Mouse (Mus musculus) brain, adult 2 months (tissue): ENCODE measurements at regions not wholly inside any gene's neighbourhood (a gene's known extent, or its start where the extent isn't known, plus 50 kb on each side); places are given as distances from the start of the nearest gene placed in this dataset.
"Not testable (repeated sequence)": the region's sequence is repeated elsewhere in the genome, so short reads cannot be mapped to it uniquely, and the experiment has no call there.

Experiments
- DNase-seq: peaks from one replicate; pipeline ENCODE4 v3.0.0; 2011; ENCODE audit warnings: low read depth, low spot score

DNA sequence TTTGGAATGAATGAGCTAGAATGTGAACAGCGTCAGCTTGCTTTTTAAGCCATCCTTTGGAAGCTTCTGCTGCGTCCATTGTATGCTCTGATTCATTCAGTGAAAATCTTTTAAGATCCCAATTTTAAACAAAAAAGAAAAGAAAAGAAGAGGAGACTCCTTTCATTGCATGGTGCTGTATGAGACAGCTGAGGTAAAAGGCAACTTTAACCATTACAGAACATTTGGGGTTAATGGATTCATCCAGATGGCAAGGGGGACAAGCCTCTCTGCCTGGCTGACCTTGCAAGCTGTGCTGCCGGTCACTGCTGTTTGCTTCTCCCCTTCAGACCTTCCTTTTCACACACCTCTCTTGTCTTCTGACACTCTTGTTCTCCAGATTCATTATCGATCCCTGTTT is 176.0 kb upstream of the Intu start:
- no peak for DNase-seq

DNA sequence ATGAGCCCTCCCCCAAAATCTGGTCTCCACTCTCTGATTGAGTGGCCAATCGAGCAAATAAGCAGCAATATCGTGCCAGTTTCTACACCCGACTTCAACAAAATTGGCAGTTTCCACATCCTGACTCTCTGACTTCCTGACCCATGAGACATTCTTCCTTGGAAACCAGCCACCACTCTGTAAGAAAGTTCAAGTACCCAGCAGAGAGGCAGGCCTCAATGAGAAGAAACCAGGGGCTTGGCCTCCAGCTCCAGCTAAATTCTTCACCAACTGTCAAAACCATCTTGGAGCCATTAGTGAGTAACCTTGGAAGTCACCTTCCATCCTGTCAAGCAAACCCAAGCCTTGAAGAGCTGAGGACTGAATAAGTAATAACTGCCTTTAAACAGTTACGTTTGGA is 162.7 kb upstream of the Intu start:
- no peak for DNase-seq

- peak; percentile 43 for DNase-seq
Observed at GRCm38 (mm10) chr3:40371411-40371810, 159.7 kb upstream of the Intu start.

- DNase-seq, result not testable (repeated sequence)
Observed at GRCm38 (mm10) chr3:40376220-40376619, 154.9 kb upstream of the Intu start.

- DNase-seq, result no peak
Observed at GRCm38 (mm10) chr3:40377416-40377815, 153.7 kb upstream of the Intu start.

- DNase-seq, result no peak
Observed at GRCm38 (mm10) chr3:40379063-40379462, 152.0 kb upstream of the Intu start.

DNA sequence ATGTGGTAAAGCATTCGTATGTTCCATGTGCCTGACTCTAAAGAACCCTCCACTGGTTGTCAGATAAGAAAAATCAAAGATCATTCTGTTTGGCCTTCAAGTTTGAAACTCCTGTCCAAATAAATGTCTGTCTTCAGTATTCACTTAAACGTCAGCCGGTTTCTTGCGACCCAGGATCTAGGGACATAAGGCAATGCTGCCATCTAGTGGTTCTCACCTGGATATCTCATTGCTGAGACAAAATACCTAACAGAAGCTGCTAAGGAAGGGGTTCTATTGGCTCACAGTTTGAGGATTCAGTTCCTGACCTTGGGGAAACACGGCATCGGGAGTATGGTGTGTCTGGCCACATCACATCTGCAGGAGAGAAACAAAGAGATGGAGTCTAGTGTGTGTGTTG is 139.5 kb upstream of the Intu start:
- peak; percentile 80 for DNase-seq

DNA sequence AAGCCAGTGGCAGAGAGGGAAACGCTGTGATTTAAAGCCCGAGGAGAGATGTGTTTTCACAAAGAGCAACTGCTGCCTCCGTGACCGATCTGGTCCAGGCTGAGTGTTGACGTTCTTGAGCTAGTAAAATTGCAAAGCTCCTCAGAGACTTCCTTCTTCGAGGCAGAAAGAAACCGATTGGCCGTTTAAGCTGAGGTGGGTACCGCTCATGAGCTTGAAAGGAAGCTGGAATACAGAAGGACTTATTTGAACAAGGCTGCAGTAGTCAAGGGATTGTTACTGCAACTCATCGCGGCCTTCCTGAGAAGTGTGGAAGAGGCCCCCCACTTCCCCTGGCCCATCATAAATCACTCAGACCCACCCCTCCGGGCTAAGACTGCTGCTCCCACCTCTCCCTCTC is 132.9 kb upstream of the Intu start:
- DNase-seq, result no peak

DNA sequence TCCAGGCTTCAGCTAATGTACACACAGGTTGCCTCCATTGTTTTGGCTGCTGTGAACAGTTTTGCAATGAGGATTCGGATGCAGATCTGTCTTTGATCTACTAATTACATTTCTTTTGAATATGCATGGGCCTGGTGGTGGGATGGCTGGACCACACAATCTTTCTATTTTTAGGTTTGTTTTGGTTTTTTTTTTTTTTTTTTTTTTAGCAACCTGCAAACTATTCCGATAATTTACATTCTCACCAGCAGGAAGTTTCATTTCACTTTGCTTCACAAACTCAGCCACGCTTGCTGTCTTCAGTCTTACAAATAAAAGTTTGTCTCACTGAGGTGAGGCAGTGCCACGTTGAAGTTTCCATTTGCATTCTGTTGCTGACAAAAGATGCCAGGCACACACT is 127.7 kb upstream of the Intu start:
- DNase-seq, result no peak

- DNase-seq, result no peak
Observed at GRCm38 (mm10) chr3:40405095-40405948, 125.8 kb upstream of the Intu start.

DNA sequence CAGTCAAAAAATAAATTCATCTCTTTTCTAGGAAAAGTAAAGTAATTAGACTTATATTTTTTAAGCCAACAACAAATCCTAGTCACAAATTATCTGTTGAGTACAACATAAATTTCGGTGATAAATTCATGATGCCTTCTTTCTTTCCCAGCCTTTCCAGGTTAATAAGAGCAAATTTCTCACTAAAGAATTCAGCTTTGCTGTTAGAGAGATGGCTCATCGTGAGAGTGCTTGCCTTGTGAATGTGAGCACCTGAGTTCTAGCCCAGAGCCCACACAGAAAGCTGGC is 125.2 kb upstream of the Intu start:
- no peak for DNase-seq

GRCm38 (mm10) chr3:40408921-40409488 is 122.1 kb upstream of the Intu start:
- peak; percentile 5 for DNase-seq

GRCm38 (mm10) chr3:40410749-40411310 is 120.3 kb upstream of the Intu start:
- no peak for DNase-seq

GRCm38 (mm10) chr3:40425183-40425844 is 105.8 kb upstream of the Intu start:
- DNase-seq, result not testable (repeated sequence)

- DNase-seq, result no peak
Observed at GRCm38 (mm10) chr3:40426070-40426469, 105.0 kb upstream of the Intu start.

DNA sequence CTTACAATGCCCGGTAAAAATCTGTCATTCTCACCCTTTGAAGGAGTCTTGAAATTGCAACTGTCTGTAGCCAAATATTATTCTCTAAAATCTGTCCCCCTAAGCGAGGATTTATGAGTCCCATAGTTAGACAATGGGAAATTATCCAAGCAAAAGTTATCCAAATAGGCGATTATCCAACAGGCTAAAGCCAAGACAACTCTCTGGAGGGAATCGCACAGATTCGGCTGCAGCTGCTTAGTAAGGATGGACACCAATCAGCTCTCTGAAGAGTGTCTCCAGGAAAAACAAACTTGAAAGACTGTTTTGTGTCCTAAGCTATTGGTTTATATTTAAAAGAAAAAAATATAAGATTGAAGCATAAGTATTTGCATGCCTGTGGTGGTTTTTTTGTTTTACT is 103.1 kb upstream of the Intu start:
- no peak for DNase-seq

DNA sequence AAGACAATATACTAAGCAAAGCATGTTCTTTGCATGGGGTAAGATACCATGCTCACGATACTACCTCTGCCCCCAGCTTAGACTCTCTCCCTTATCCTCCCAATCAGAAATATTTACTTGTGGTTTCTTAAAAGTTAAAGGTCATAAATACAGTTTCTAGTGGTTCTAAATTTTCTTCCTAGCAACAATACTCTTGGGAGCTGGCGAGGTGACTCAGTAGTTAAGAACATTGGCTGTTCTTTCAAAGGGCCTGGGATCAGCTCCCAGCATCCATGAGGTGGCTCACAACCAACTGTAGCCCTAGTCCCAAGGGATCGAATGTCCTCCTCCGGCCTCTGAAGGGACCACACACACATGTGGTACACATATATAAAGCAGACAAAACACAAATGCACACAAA is 92.8 kb upstream of the Intu start:
- no peak for DNase-seq

- peak; percentile 16 for DNase-seq
Observed at GRCm38 (mm10) chr3:40441092-40442036, 89.7 kb upstream of the Intu start.

DNA sequence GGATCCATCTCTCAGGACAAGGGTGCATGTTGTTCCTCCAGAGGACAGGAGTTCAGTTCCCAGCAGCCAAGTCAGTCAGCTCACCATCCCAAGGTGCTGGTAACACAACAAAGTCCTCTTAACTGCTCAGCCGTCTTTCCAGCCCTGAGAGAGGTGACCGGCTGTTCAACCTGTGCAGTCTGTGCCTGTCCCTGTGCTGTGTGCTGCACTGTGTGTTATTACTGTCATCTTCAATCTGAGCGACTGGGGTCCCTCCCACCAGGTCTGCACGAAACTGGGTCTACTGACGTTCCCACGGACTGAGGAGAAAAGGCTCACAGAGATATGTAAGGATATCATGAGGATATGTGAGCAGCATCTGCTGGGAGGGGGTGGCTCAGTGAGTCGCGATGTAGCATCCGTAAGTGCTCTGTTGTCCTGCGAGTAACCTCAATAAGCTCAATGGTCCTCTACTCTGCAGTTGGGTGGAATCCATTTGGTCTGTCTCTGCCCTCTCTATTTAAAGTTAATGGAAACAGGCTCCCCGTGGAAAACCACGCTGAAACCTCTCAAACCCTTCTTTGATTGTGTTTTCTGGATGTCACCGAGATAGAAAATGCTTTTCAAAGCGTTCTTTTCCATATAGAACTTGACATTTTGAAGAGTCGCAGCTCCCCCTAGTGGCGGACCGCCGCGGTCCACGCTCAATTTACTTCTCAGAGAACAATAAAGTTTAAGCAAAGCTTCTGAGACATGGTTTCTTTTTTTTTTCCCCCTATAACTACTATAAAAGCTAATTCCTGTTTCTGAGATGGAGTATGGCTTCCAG is 87.1 kb upstream of the Intu start:
- DNase-seq, result peak; percentile 77

DNA sequence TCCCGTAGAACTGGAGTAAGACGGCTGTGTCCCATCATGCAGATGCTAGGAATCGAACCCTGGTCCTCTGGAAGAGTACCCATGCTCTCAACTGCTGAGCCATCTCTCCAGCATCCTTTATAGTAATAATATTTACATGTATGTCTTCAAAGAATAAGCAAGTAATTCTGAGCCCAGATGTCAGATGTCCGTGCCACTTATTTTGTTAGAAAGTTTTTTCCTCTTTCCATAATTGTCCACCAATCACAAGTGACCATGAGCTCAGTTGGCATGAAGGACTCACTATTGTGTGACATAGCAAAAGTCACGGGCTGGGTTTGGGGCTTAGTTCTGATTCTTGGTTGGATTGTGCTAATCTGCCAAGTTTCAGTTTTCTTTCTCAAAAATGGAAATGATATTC is 78.1 kb upstream of the Intu start:
- DNase-seq, result no peak

- peak; percentile 10 for DNase-seq
Observed at GRCm38 (mm10) chr3:40453552-40453951, 77.5 kb upstream of the Intu start.
